Mouse (Mus musculus) c-Kit-positive CD71-positive TER-119-negative erythroid progenitor cells, embryonic 14.5 days (primary cell): ENCODE data around the gene Grin3a.

Experiments
- DNase-seq: peaks from one replicate; pipeline ENCODE4 v3.0.0-alpha.2; 2013; ENCODE audit warnings: low read depth

Gene Grin3a

DNA sequence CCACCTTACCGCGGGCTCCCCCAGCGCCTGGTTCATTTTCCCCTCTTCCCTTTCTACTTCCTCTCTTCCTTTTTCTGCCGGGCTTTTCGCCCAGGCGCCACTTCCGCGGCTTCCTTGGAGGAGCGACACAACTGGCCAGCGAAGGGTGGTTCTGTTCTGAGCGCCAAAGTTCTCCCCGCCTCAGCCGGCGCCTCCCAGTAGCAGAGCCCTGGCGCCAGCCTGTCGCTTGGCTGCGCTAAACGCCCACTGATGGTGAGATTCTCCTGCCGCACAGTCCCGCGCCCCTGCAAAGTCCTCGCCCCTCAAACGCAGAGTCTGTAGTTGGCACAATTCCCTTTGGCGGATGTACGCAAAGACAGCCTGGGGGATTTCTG is at the start of gene Grin3a:
Gene Grin3a (minus strand): TSS at position 133 of the 374 bp plus-strand sequence.
- no peak for DNase-seq

DNA sequence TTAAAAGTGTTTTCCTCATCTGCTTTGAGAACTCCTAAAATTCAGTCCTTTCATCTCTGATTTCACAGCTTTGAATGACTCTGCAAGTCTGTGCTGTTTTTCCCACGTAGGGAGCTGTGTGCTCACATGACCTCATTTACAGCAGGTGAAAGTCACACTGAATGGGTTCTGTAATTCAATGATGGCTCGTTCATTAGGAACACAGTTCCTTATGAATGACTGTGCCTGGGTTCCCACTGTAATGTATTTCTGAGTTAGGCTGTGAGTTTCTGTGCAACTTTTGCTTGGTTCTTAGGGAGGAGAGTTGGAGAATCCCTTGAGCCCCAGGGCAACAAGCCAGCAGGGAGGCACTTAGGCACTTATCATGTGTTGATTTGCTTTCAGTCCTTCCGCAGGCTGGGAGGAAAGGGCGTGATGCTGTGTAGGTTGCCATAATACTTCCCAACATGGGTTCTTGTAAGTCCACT is 46.3 kb upstream of the Grin3a start:
- no peak for DNase-seq

DNA sequence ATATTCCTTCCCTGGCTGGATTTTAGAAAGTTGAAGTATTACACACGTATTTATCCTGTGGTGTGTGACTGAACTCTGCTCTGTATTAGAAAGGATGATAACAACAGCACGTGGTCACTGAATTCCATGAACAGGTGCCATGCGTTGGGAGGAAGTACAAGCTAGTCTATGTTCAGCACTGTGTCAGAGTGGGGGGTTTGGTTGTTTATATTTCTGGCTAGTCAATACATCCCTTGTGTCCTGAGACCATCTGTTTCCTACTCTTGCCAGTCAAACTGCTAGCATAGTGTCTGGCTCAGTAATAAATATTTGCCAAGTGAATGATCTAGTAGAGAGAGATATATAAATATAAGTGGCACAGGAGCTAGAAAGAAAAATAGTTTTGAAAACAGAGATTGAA is 31.5 kb upstream of the Grin3a start:
- no peak for DNase-seq

DNA sequence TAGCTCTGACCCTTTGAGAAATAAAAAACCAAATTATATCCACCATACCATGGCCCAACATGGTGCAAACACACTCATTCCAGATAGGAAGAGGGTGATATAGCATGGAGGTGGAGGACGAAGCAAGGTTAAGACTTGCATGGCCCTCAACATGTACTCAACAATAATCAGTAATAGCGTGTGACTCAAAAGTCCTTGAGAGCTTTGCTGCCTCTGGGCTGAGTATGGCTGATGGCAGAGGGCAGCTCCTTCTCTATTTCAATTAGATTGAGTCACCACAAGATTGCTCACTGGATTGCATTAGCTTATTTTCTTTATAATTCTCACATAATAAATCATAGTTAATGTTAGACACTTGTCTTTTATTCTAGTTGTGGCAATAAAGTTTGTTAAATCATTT is 15.1 kb upstream of the Grin3a start:
- DNase-seq: no peak

DNA sequence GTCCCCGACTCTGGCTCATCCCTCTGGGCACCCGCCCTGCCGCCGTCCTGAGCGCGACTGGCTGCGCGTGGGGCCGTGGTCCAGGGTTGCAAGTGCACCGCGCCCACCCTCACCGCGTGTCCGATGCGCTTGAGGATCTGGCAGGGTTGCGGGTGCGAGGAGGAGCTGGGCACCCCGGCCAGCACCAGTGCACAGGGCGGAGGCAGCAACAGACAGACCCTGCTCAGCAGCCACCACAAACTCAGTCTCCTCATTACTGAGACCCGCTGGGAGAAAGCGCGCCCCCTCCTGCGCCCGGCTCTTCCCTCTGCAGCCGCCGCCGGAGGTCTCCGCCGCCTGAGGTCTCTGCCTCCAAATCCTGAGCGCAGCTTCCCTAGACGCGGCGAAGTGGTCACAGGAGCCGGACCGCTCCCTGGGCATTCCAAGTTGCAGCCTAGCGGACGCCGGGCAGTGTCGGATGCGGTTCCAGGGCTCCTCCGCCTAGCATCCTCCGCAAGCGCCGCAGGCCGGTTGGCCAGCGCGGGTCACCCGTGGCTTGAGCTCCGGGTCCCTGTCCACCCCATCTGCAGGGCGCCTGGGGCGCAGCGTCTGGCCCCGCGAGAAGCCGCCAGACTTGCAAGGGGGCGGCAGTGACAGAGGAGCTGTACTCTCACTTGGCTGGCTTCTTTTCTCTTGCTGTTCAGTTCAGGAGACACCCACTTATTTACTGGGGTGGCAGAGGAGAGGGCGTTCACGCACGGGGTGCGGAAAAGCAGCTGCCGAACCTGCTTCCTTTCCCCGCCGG is 524 bp downstream of the Grin3a start:
- DNase-seq: no peak

DNA sequence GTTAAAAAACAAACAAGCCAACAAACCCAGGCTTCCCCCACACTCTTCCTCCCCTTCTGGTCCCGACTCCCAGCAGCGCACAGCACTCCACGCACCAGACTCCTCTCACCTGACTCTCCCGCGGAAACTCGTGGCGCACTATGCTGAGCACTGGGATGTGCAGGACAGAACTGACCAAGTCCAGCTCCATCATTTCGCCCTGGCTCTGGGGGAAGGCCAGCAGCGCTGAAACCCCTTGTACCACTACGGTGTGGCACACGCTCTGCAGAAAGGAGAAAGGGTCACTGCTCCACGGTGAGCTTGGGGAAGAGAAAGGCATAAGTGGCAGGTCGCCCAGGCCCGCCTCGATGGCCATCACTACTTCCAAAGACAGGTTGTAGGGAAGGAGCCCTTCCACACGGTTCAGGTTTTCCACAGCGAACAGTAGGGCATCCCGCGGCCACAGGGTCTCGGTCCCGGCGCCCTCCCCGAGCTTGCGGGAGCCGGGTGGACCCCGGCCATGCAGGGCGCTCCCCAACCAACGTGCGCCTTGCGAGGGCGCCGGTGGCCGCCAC is 1.2 kb downstream of the Grin3a start:
- DNase-seq: no peak

DNA sequence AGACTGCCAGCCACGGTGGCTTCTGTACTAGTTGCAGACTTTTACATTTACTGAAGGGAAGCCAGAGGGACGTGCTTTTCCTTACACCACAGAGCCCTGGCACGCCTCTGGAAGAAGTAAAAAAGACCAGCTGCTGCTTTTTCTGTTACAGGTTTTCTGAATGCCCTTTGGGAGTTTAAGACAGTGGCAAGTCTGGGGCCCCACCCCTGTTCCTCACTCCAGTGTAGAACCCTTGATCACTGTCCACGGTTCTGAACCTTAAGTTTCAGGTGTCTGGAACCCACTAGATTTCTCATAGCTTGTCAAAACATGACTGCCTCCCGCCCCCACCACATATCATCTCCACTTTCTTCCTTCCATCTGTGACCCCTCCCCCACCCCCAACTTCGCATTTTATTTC is 1.8 kb downstream of the Grin3a start:
- DNase-seq: no peak

DNA sequence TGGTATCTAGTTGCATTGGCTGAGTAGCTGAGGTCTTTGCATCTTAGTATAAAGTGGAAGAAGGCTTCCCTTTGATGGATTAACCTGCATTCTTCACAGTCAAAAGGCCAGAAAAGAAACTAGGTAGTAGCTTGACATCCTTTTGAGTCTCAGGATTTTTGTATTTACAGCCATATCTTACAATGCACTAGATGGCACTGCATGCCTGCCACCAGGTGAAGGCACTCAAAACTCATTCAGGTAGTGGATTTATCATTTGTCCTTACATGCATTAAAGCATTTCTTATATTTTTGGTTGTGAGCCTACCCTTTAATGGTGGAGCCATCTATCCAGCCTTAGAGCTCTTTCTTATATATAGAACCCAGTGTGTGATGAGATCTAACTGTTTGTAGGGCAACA is 13.5 kb downstream of the Grin3a start:
- no peak for DNase-seq

DNA sequence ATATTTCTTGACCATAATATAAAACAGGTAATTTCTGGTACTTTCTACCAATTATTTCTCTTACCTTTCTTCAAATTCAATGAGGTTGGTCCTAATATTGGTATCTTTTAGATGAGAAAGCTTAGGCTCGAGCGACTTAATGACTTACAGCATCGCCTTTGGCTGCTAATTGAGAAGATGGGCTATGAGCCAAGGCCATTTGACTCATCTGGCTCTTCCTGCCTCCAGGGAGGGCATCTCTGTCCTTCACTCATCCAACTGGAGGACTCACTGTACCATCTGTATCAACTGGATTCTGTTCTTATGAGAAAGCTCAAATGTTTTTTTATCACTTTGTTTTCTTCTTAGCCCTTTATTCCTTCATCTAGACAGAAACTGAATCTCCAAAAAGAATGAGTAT is 31.7 kb downstream of the Grin3a start:
- DNase-seq: no peak

DNA sequence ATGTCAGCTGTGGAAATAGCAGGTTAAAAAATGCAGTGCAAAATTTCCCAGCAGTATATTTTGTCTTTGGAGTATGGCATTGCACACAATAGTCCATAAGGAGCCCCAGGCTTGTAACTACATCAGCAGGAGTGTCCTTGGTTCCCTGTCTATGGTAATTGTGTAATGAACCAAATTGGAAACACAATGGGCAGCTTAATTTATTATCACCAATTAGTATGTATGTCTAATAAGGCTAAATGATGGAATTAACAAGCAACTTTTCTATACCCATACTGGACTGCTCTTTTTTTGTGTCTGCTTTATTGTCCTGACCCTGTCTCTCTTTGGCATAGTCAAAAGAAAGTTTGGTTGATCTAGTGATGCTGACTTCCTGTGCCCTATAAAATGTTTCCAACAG is 38.8 kb downstream of the Grin3a start:
- no peak for DNase-seq

DNA sequence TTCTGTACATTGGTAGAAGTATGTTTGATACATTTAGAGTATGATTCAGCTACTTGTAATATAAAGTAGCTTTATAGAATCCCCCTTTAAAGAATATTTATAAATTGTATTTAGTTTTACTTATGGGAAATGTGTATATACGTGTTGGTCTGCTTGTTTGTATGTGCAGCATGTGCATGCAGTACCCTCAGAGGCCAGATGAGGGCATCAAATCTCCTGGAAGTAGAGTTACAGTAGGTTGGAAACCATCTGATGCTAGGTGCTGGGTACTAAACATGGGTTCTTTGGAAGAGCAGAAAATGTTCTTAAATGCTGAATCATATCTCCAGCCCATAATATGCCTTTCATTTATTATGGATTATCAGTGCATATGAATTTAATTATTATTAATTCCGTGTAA is 46.2 kb downstream of the Grin3a start:
- DNase-seq: no peak

DNA sequence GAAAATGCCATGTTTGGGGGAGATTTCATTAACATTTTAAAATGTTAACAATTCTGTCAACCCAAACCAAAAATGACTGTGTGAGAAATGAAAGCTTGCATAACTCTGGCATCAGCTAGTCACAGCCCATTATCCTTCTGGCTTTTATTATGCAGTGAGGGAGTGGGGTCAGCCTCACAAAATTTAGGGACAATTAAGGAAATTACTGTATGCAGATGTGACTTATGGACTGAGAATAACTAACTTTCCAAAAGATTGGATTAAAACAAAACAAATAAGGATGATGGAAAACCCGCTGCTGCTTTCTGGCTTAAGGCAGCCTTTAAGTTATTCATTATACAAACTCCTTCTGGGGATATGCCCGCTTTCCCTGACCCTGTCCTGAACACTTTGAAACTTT is 56.6 kb downstream of the Grin3a start:
- DNase-seq: no peak

DNA sequence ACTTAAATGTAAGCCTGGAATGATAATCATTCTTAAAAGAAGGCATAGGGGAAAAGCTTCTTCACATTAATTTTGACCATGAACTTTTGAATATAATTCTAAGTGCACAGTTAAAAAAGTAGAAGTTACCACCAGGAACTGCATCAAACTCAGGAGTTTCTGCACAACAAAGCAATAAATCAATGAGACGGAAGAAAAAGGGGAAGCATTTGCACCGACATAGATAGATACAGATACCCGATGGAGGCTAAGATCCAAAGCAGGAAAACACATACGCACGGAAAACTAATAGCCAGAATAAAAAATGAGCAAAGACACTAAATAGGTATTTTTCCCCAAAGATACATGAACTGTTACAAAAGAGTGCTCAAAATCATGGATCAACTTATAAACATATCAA is 102.7 kb downstream of the Grin3a start:
- no peak for DNase-seq

DNA sequence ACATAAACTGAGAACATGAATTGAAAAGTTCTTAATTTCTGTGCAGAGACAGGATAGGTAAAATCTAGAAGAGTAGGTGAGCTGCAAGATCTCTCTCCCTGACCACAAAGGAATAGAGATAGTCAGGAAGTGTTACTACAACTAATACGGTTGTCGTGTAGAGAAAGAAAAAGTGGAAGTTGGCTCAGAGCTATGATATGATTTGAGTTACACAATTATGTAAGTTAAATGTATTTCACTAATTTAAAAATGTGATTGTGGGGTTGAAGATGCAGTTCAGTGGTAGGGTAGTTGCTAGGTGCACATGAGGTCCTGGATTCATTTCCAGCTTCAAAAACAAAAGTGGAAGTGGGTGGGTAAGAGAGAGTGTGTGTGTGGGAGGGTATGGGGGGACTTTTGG is 103.6 kb downstream of the Grin3a start:
- DNase-seq: no peak

DNA sequence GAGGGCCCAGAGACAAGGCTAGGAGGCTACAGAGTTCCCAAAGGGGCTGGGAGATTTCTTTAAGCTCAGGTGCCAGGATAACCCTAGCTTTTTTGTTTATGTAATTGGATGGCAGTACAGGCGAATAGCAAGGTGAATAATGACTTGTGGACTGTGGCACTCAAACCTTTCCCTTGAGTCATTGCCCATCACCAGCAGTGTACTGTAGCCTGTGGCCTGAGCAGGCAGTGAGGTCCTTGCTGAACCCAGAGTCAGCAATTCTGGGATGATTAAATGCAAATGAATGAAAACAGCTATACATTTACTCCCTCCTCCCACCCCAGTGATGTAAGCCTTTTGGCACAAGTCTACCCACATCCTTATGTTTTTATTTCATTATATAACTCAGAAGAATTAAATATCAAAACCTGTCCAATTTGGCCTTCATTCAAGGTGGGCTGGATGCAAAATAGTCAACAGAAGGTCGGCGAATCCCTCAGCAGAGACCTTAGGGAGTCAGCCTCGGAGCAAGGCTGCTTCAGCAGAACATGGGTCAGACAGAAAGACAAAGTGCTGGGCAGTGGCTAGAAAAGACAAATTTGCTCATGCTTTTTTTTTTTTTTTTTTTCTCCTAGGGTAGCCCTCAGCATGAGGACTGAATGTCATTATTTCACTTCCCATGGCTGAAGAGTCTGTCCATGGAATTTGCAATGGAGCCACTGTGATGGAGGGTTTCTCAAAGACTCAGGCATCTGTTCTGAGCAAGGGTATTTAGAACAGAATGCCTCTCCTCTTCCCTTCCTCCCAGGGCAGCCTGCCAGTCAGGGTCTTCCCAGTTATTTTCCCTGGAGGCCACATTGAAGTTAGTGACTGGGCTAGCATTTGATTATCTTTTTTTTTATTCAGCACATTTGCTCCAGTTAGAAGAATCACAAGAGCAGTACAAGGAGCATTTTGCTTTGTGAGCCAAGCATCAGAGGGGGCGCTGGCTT is 104.5 kb downstream of the Grin3a start:
- DNase-seq: no peak

DNA sequence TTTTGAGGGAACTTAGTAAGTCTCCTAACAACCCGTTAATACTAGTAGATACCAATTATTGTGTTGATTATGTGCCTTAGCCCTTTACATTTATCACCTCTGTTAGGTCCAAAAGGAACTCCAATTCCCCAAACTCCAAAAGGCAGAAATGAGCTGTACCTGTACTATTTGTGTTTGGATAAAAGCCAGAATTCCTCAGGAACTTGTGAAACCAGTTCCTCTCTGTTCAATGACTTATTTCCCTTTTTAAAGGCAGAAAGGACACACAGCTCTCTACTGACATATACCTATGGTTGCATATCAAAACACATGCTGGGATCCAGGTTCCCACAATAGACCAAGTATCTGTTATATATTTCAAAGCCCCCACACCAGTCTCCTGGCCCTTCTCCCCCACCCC is 106.0 kb downstream of the Grin3a start:
- DNase-seq: no peak

DNA sequence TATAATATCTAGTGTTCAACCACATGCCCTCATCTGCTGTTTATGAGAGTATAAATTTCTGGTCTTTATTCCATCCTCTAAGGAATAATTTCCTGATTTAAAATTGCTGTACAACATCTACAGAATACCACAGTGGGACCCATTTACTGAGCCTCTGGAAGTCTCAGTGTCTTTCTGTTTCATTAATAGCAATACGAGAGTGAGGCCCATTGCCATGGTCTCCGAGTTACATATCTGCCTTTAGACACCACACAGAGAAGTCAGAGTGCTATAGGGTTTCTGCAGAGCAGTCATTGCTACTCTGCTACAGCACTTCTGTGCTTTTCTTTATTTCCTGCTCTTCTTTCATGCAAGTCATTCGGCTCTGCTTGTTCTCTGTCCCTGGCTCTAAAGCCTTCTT is 116.2 kb downstream of the Grin3a start:
- DNase-seq: no peak

DNA sequence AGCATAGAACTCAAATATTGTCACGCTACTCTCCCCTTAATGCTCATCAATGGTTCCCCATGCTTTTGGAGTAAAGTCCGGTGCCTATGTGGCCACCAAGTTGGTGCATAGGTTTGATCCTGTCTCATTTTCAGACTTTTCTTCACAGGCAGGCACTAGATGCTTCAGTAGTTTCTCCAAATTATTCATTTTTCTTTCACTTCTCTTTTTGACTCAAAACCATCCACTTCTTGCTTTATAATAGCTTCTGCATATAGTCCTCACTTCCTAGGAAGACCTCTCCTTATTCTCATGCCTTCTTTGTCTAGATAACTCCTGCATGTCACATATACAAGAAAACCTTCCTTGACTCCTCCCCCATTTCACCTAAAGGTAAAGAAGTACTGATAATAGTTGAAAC is 121.6 kb downstream of the Grin3a start:
- no peak for DNase-seq

DNA sequence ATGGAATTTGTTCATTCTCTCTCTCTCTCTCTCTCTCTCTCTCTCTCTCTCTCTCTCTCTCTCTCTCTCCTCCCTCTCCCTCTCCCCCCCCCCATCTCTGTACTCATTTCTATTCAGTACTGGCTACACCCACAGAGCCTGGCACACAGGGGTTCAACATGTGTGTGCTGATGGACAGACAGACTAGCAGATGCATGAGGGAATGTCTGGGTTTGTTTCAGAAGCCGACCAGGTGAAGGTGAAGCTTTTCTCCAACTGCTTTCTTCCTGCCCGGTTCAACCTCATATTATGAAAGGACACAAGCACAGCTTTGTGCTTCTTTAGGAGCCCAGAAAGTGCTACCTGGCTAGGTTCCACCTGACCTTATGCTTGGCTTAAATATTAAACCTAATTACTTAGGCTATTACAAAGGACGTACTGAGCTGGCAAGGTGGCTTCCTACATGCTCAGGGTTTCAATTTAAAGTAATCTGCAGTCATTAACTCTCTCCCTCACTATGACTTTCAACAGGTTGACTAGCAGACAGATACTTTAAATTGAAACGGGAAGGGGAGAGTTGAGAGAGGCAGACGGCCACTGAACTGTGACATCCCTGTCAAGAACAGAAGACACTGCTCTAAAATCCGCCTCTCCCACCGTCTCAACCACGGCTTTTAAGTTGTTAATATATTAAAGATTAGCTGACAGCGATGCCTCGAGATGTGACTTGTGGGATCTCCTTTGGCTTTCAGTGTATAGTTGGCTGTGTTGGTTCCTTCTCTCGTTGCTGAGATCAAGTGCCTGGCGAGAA is 153.9 kb downstream of the Grin3a start:
- DNase-seq: no peak

DNA sequence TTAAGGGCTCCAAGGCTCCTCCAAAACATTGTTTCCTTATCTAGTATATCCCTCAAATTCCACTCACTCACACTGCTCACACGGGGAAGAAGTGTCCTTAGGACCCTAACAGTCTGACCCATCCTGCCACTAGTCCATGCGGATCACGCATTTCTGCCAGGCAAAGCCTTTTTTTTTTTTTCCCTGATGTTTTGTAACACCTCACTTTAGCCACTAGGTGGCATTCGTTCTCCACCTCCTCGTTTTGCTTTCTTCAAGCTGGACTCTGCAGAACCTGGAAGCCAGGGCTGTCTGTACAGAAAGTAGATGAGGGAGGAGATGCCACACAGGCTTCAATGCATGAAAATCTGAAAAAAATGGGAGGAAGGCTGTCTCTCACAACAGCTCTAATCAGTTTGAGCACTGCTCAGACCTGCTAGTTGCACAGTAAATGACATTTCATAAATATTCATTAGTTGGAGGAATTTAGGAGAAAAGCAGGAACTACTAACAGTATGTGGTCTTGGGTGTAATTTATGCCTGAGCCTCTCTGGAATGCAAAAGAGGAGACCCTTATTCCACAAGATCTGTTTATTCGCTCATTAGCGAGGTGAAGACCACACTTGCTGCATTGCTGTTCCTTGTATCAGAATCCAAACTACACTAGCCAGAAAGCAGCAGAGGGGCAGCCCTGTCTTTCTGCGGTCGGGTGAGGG is 156.8 kb downstream of the Grin3a start:
- DNase-seq: peak; percentile 31

DNA sequence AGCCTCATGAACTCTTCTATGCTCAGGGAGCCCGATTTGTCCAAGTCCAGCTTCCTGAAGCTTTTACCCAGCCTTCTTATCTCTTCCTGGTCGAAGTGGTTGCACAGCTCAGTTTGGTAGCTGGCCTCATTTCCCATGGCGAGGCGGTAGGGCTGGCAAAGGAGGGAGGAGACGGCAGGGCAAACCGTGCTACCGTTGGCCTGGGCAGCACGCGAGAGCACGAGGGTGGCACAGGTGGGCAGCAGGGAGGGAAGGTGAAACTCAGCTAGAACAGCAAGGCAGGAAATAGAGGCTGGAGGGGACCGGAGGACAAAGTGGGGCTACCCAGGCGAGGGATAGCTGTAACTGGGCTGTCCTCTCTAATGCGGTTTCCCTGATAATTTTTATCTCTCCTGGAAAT is 163.7 kb downstream of the Grin3a start, which contains the start of gene Ppp3r2:
Gene Ppp3r2 (minus strand): TSS at position 213 of the 400 bp plus-strand sequence.
- no peak for DNase-seq
